Mouse (Mus musculus) liver, postnatal 0 days (tissue): ENCODE data around the gene Bnip2.

ENCODE experiments used
- CTCF ChIP-seq: sonication (generic); IDR thresholded peaks from 2 replicates; pipeline ENCODE4 v1.5.1; 2016; ENCODE audit warnings: antibody characterized with exemption, low read depth
- EP300 ChIP-seq: IDR thresholded peaks from 2 replicates; pipeline ENCODE4 v1.6.1; 2016; ENCODE audit warnings: antibody characterized with exemption, low read depth, mild to moderate bottlenecking

DNA sequence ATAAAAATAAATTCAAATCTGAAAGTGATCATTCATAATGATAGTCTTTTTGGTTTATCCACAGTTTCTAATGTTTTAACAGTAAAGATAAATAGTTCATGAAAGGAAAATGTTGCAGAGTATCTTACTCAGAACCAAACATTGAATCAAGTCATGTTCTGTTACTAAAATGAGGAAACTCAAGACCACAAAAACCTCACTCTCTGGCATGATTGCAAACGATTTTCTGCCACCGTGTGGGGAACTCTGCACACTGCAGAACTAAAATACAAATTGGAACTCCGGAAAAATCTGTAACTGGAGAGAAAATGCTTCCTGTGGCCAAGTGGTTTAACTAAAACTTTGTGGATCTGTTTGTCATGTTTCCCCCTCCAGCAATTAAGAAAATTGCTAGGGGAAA is 1.7 kb upstream of the Bnip2 start:
- TF ChIP-seq EP300 (no peak), CTCF (peak; percentile 77)
